ENCODE assay signal across 15 mouse cellular contexts in the genomic region with DNA sequence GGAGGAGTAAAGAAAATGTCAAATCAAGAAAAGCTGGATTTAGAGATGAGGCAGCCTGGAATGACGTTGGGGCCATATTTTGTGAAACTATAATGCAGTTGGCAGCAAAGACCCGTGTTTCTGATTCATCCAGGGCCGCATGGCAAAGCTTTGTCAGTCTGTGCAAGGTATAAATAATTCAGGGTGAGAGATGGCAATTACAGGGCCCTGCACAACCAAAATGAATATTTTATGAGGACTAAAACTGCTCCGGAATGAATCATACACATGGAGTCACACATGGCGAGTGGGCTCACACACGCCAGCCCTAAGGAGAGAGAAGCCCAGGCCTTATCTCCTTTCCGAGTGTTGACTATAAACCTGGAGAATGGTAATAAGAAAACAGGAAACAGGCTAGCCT.
DNase-seq lines count a peak whose midpoint lies in the region; ATAC-seq lines count a peak whose summit lies in the region.
"Had no signal": no experiment of that assay in that cellular context is flagged by ENCODE, and none has a peak within 500 bp of the region (broad histone marks: within the 10 kb centered on the region; RNA-seq: fewer than 3 reads in every experiment).

No protein-coding gene starts in this region.

- peak overlapping the region; percentile 75 for H3K27ac ChIP-seq in hindbrain, embryonic 10.5 days
- H3K27ac ChIP-seq in hindbrain, embryonic 16.5 days (ENCODE audit: low read depth, low read length) = peak overlapping the region; percentile 63
- H3K27ac ChIP-seq in neural tube, embryonic 14.5 days (ENCODE audit: low read depth, low read length) = peak overlapping the region; percentile 78
- H3K27ac ChIP-seq: embryonic facial prominence, embryonic 15.5 days; limb, embryonic 15.5 days; macrophage had no signal

- no peaks in the 10 kb centered on the region for H3K9me3 ChIP-seq in hindbrain, embryonic 10.5 days
- no peaks in the 10 kb centered on the region for H3K9me3 ChIP-seq in hindbrain, embryonic 16.5 days (ENCODE audit: control insufficient read depth, low read length)
- H3K9me3 ChIP-seq in neural tube, embryonic 14.5 days (ENCODE audit: control insufficient read depth, low read length) = no peaks in the 10 kb centered on the region
- H3K9me3 ChIP-seq: embryonic facial prominence, embryonic 15.5 days; limb, embryonic 15.5 days had no signal

- H3K4me2 ChIP-seq in hindbrain, embryonic 16.5 days (ENCODE audit: low read length) = peak overlapping the region; percentile 14; the same call in 1 of the 2 replicates
- 0 out of 2 replicates have a peak overlapping the region, but pooled peaks have one; percentile 11 for H3K4me2 ChIP-seq in neural tube, embryonic 14.5 days (ENCODE audit: low read depth, low read length)
- H3K4me2 ChIP-seq: embryonic facial prominence, embryonic 15.5 days; limb, embryonic 15.5 days had no signal

- H3K27me3 ChIP-seq in hindbrain, embryonic 10.5 days (ENCODE audit: insufficient read depth, poor library complexity, severe bottlenecking) = peaks cover 27% of the 10 kb centered on the region
- H3K27me3 ChIP-seq in hindbrain, embryonic 16.5 days (replicated peaks; ENCODE audit: control insufficient read depth, insufficient read depth, low read length) = no peaks in the 10 kb centered on the region
- H3K27me3 ChIP-seq in neural tube, embryonic 14.5 days (ENCODE audit: control insufficient read depth, insufficient read depth, low read length) = no peaks in the 10 kb centered on the region
- H3K27me3 ChIP-seq: limb, embryonic 15.5 days had no signal

- peaks cover 85% of the 10 kb centered on the region for H3K4me1 ChIP-seq in hindbrain, embryonic 10.5 days (replicated peaks)
- H3K4me1 ChIP-seq in hindbrain, embryonic 16.5 days (ENCODE audit: control insufficient read depth, insufficient read depth, low read depth, low read length) = peaks cover 56% of the 10 kb centered on the region
- H3K4me1 ChIP-seq in neural tube, embryonic 14.5 days (ENCODE audit: control insufficient read depth, insufficient read depth, low read length) = peaks cover 82% of the 10 kb centered on the region

- WGBS in hindbrain, embryonic 10.5 days = 72% methylated on average over 7 of the region's 7 CpGs
- WGBS in hindbrain, embryonic 16.5 days = 50% methylated on average over 7 of the region's 7 CpGs
- WGBS in neural tube, embryonic 14.5 days = 29% methylated on average over 7 of the region's 7 CpGs

- no peak overlapping the region for H3K9ac ChIP-seq in hindbrain, embryonic 16.5 days (ENCODE audit: low read depth, low read length)
- peak overlapping the region; percentile 29; the same call in 1 of the 2 replicates for H3K9ac ChIP-seq in neural tube, embryonic 14.5 days (replicated peaks; ENCODE audit: low read depth, low read length)
- H3K9ac ChIP-seq: embryonic facial prominence, embryonic 15.5 days; limb, embryonic 15.5 days had no signal

- ATAC-seq in hindbrain, embryonic 16.5 days = no peak
- no peak for ATAC-seq in neural tube, embryonic 14.5 days (ENCODE audit: low read depth)
- no peak for ATAC-seq in activated CD4-positive, CD25-positive, alpha-beta regulatory T cell, adult 4 months
- ATAC-seq: intestine, embryonic 16.5 days had no signal

- no peak overlapping the region for H3K4me3 ChIP-seq in hindbrain, embryonic 10.5 days
- no peak overlapping the region for H3K4me3 ChIP-seq in hindbrain, embryonic 16.5 days (ENCODE audit: low read length)
- H3K4me3 ChIP-seq in neural tube, embryonic 14.5 days (ENCODE audit: low read depth, low read length) = no peak overlapping the region
- H3K4me3 ChIP-seq: embryonic facial prominence, embryonic 15.5 days; limb, embryonic 15.5 days had no signal

- peak; percentile 7 for DNase-seq in layer of hippocampus, adult 18-20 months (ENCODE audit: low spot score in 2 of 2)
- DNase-seq in layer of hippocampus, adult 11-12 months (ENCODE audit: low spot score) = no peak
- DNase-seq in hindbrain, embryonic 10.5 days (ENCODE audit: low spot score) = no peak
- DNase-seq in thymus, postnatal 0 days (ENCODE audit: low spot score) = no peak
- DNase-seq: cerebellum, adult 11-12 months; heart, adult 18-20 months; kidney, postnatal 14 days; lung, adult 18-20 months had no signal

- no peaks in the 10 kb centered on the region for H3K36me3 ChIP-seq in hindbrain, embryonic 10.5 days
- H3K36me3 ChIP-seq in hindbrain, embryonic 16.5 days (ENCODE audit: control insufficient read depth, insufficient read depth, low read length) = no peaks in the 10 kb centered on the region
- no peaks in the 10 kb centered on the region for H3K36me3 ChIP-seq in neural tube, embryonic 14.5 days (ENCODE audit: control insufficient read depth, insufficient read depth, low read length)
- H3K36me3 ChIP-seq: embryonic facial prominence, embryonic 15.5 days; limb, embryonic 15.5 days had no signal

Comparison
In these comparisons a context has a peak if more than half of its experiments do, and no peak if none do; other contexts are left out.
1. DNase-seq: peak in layer of hippocampus, adult 18-20 months (2 of 2); none in layer of hippocampus, adult 11-12 months (single experiment), hindbrain, embryonic 10.5 days (single experiment) and thymus, postnatal 0 days (single experiment).
2. Peak in every context shown above with its lines, with median percentiles within 50 percentile points of each other: H3K27ac ChIP-seq.